Mouse (Mus musculus): ENCODE data around the gene Cirbp.

The Cirbp gene

DNA sequence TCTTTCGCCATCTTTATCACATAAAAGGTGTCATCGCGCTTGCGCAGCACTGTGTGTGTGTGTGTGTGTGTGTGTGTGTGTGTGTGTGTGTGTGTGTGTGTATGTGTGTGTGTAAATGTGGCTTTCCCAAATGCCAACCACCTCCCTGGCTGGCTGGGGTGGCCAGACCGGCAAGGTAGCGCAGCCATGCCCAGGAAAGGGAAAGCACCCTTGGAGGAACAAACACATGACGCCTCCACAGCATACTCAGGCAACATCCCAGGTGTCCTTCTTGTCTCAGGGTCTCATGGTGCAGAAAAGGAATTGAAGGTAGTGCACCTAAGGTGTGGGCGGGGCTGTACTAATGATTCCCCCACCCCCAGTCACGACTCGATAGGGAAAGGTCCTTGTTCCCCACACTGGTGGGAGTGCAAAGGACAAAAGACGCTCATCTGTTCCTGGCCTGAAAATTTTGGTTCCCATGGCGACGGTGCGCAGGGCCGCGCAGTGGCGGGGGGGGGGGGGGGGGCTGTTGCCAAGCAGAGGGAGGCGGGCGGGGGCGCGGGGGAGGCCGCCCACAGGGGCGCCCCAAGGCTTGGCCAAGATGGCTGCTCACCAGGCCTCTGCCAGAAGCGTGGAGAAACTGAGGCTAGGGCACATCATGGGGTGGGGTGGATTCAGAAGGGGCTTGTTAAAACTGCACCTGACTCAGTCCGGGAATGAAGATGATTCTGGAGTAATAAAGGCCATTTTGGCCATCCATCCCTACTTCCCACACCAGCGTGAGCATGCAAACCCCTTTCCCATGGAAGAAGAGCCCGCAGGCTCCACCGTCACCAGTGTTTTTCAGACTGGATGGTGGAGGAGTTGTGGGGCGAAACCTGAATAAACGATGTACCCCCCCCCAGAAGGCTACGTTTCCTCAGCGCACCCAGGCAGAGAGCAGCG lies 27.9 kb upstream of the Cirbp start:
- peak; percentile 67 to 84 for DNase-seq (ENCODE audit: low spot score in 2 of 2)

DNA sequence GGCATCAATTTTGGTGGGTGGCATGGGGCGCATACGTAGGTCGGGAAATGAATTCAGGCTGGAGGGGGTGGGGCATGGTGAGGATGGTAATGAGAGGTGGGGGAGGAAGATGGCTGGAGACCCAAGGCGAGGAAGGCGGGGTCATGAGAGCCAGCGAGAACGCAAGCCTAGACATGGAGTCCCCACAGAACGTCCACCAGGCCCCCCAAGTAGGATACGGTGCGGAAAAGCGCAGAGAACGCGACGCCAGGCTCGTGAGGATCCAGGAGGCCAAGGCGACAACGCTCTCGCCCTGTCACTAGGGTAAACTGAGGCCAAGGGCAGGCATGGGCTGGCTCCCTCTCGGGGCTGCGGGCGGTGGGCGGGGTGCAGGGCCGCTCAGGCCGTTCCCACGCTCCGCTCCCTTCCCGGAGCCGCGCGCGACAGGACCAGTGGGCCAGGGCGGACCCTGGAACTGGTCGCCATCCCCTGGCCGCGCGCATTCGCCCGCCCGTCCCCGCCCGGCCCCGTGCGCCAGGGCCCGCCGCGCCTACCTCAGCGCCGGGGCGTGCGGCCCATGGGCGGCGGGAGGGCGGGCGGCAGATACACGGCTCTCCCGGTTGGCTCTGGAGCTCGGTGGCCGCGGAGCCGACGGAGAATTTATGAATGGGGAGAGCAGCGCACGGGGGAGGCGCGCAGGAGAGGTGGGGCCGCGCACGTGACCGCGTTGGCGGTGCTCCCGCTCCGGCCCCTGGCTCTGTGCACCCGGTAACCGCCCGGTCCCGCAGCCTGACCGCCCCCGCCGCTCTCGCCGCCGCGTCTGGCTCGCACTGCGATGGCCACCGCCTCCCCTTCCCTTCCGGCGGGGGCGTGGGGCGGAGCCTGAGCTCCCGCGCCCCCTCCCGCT lies 27.0 kb upstream of the Cirbp start, which contains the start of gene Atp5d:
Gene Atp5d (plus strand): TSS at position 80 of the 886 bp plus-strand sequence.
- peak; percentile 83 to 86 for DNase-seq (ENCODE audit: low spot score in 2 of 2)

DNA sequence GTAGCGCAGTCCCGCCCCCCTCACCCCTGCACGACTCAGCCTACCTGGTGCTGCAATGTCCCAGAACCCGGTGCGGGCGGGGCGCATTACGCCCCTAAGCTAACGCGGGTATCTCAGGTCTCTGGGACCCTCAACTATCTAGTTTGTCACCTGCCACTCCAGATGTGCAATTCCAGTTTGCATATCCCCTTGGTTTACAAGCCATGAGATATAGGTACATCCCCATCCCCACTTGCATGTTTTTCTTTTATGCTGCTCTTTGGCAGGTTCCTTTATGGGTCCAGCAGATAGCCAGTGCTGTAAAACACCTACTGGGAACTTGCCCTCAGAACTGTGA lies 26.4 kb upstream of the Cirbp start:
- DNase-seq (ENCODE audit: low spot score in 2 of 2), result no peak

GRCm38 (mm10) chr10:80139975-80140665 lies 25.7 kb upstream of the Cirbp start:
- DNase-seq (ENCODE audit: low spot score in 2 of 2), result no peak

DNA sequence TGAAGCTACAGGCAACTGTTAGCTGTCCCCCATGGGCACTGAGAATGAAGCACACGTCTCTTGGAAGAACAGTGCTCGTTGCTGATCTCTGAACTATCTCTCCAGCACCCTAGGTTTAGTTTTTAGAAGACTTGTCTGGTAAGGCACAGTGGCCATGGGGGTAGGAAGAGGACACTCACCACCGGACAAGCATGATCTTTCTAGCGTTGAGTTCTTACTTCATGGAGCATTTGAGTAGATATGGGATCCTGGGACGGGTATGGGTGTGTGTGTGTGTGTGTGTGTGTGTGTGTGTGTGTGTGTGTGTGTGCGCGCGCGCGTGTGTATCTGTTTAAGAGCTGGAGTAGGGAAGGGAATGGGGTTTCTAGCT lies 25.1 kb upstream of the Cirbp start, which contains the start of gene Cbarp:
Gene Cbarp (minus strand): TSS at position 170 of the 370 bp plus-strand sequence.
- no peak for DNase-seq (ENCODE audit: low spot score in 2 of 2)

- peak; percentile 98 for DNase-seq (ENCODE audit: low spot score in 2 of 2)
Measured at GRCm38 (mm10) chr10:80141243-80141642, 24.5 kb upstream of the Cirbp start.

GRCm38 (mm10) chr10:80141786-80142529 lies 23.8 kb upstream of the Cirbp start:
- DNase-seq (ENCODE audit: low spot score in 2 of 2), result peak; percentile 97 to 98

GRCm38 (mm10) chr10:80142530-80142925 lies 23.3 kb upstream of the Cirbp start:
- DNase-seq (ENCODE audit: low spot score in 2 of 2), result no peak

- no peak for DNase-seq (ENCODE audit: low spot score in 2 of 2)
Measured at GRCm38 (mm10) chr10:80143664-80144063, 22.1 kb upstream of the Cirbp start.

DNA sequence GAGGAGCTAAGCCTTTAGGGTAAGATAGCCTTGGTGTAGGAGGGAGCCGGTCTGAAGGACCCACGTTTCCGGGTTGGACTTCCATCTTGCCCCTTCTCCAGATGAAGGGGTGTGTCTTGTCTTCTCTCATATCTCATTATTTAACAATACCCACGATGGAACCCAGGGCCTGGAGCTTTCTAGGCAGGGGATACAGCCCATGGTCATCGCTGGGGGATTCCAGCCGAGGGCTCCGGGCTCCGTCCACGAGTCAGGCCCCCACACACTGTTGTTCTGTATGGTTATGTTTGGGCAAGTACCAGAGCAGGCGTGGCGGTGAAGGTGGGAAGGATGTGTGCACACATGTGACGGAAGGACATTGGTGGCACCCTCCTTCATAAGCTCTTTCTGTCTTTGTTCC lies 21.6 kb upstream of the Cirbp start:
- DNase-seq (ENCODE audit: low spot score in 2 of 2), result peak in 1 of 2 experiments; percentile 25

DNA sequence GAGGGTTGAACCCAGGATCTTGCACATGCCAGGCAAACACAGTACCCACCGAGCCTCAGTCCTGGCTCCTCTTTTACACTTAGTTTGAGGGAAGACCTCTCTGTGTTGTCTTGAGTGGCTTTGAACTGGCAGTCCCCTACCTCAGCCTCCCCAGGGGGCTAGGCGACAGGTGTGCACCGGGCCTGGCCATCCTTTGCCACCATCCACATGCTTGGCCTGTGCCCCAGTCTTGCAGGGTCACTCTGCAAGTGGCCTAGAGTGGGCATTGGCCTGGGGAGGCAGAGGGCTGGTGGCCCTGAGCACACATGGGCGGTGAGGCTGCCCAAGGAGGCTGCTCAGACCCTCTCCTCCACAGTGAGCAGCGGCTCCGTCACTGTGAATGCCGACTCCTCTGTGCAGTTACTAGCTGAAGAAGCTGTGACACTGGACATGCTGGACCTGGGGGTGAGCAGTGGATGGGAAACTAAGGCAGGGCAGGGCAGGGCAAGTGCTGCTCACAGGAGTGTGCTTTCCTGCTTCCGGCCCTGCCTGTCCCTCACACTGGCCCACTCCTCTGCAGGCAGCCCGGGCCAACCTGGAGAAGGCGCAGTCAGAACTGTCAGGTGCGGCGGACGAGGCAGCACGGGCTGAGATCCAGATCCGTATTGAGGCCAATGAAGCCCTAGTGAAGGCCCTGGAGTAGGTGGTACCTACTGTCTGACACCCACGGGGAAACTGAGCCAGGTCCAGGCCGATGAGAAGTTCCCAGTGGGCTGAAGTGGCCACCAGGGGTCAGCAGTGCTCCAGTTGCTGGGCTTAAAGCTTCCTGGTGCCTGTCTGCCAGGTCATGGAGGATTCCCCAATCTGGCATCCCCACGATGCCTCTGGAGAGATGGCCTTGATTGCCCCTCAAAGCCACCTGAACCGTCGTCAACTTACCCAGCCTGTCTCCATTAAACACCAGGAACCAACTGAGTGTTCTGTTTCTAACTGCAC lies 20.6 kb upstream of the Cirbp start:
- DNase-seq (ENCODE audit: low spot score in 2 of 2), result peak; percentile 80 to 82

DNA sequence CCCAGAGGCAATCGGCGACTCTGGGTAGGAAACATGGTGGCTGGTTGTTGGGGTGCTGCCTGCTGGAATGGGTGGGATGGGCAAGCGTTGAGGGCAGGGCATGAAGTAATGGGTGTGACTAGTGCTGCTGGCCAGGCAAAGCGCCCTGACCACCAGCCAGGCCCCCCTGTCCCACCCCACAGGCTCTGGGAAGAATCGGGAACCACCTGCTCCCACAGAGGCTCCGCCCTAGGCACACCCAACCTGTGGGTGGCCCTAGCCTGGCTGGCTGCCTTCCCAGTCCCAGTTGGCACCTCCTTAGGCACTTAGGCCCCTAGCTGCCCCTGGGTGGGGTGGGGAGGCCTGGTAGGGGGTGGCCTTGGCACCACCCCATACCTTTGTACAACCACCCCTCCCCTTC lies 19.9 kb upstream of the Cirbp start:
- DNase-seq (ENCODE audit: low spot score in 2 of 2), result no peak

DNA sequence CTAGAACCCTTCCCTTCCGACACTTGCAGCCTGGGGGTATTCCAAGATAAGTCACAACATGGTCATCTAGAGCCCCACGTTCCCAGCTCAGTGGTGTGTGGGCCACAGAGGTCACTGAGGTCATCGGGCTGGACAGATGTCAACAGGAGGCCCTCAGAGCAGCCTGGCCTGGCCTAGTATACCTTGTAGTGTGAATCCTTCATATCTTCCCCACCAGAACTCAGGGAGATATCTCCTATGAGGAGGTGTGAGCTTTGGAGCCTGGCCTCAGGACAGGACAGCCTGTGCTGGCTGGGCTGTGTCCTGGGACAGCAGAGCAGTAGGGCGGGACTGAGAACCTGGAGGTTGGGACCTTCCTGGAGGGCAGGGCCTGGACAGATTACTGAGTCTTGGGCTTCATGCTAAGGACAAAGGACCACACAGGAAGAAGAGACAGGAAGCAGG lies 19.2 kb upstream of the Cirbp start:
- DNase-seq (ENCODE audit: low spot score in 2 of 2), result peak in 1 of 2 experiments; percentile 52

DNA sequence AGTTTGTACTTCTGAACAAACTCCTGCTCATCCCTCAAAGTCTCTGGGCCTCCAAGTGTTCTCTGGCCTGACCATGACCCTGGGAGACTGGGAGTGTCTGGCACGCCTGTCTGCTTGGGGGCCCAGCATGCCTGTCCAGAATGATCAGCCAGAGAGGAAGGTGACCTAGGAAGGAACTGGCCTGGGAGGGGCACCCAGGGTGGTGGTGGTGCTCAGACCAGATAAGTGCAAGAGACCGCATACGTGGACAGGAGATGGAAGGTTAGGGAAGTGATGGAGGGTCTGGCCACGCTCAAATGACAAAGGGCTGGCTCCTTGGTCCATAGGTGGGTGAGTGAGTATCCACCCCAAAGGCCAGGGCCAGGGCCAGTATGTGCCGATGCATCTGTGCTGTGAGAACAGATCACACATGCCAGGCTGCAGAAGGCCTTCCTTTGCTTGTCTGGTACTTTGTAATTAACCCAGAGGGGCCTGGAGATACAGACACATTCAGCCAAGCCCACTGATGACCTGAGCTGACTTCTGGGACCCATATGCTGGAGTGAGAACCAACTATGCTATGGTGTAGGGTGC lies 18.6 kb upstream of the Cirbp start:
- peak in 1 of 2 experiments; percentile 50 for DNase-seq (ENCODE audit: low spot score in 2 of 2)

GRCm38 (mm10) chr10:80147719-80148601 lies 17.8 kb upstream of the Cirbp start, which contains the start of gene Midn:
TSS of gene Midn (plus strand) at chr10:80148272.
- DNase-seq (ENCODE audit: low spot score in 2 of 2), result peak; percentile 82 to 83

DNA sequence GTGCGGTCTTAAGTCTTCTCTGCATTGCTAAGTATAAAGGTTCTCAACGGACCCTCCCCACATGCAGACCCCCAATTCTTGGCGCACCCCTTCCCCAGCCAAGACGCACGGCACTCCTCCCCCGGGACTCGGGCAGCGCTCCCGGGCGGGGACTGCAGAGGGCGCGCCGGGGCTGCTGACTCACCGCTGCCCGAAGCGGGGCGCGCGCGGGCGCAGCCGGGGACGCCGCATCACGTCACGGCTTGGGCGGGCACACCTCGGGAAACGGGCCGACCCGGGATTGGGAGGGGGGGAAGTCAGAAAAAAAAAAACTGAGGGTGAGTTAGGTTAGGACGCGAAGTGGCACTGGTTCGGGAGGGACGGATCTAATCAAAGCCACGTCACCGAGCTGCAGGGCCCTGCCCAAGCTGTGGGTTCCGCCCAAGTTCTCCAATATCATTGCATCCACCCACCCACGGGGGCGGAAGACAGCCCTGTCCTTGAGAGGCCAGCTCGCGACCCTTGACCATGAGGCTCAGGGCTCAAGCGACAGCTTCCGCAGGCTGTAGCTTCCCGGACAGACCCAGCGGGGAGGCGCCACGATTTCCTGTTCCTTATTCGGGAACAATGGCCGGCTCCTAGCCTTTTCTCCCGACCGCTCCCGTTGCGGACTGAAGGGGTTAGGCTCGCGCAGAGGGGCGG lies 17.0 kb upstream of the Cirbp start:
- peak; percentile 96 for DNase-seq (ENCODE audit: low spot score in 2 of 2)

DNA sequence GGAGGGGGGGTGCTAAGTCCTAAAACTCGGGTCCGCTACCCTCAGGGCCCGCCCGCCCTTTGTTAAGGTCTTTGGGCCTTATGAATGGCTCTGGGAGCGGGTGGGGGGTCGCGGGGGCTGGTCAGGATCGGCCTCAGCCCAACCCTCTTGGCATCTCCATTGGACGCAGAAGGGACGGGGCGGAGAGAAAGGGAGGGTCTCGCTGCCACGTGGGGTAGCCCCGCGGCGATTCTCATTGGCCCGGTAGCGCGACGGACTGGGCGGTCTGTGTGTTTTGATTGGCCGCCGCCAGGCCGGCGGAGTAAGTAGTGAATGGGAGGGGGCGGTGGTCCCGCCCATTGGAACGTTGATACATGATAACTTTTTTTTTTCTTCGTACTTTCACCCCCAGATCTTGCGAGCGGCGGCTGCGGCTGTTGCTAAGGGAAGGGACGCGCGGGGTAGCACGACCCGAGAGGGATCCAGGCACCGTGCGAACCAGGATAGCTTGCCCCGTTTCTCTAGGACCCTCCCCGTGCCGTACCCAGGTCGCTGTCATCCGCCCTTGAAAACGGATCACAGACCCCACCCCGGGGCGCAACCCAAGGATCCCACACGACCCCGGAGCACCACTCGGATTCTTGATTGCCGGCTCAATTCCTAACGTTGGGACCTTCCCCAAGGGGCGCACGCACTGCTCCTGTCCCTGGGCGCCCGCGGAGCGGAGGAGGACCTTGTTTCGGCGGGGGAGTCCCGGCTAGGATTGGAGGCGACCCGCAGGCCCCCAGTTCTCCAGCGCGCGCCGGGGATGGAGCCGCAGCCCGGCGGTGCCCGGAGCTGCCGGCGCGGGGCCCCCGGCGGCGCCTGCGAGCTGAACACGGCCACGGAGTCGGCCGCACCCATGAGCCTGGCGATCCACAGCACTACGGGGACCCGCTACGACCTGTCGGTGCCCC lies 16.2 kb upstream of the Cirbp start:
- DNase-seq (ENCODE audit: low spot score in 2 of 2), result peak; percentile 99 to 100

All from right cerebral cortex, postnatal 10 days (tissue).